Mouse (Mus musculus): ENCODE measurements around the gene Ephb4. TPM values are rescaled to one million over a fixed set of nuclear protein-coding genes. Genes with fewer than 3 reads are reported as not detected.

Gene Ephb4
- polyA plus RNA-seq, 1 experiment from 2014 or later = 27.7 TPM

GRCm38 (mm10) chr5:137376198-137376597 is 26.3 kb downstream of the Ephb4 start:
- WGBS = 46% methylated on average over 7 of the region's 7 CpGs
- no peak overlapping the region for H3K27ac ChIP-seq
- no peaks in the 10 kb centered on the region for H3K27me3 ChIP-seq
- H3K9me3 ChIP-seq = no peaks in the 10 kb centered on the region
- no peak overlapping the region for H3K9ac ChIP-seq
- peak; percentile 27; the same call in 1 of the 2 replicates for ATAC-seq (ENCODE audit: low FRiP score)
- no peak overlapping the region for H3K4me2 ChIP-seq
- H3K4me1 ChIP-seq = peaks cover 10% of the 10 kb centered on the region
- peaks cover 48% of the 10 kb centered on the region for H3K36me3 ChIP-seq (replicated peaks)
- no peak overlapping the region for H3K4me3 ChIP-seq (replicated peaks)

GRCm38 (mm10) chr5:137376722-137377121 is 26.8 kb downstream of the Ephb4 start:
- Histone ChIP-seq H3K36me3 (replicated peaks) (peaks cover 42% of the 10 kb centered on the region), H3K4me2 (no peak overlapping the region), H3K4me3 (replicated peaks) (no peak overlapping the region), H3K27ac (no peak overlapping the region), H3K27me3 (no peaks in the 10 kb centered on the region), H3K4me1 (peaks cover 10% of the 10 kb centered on the region), H3K9ac (no peak overlapping the region), H3K9me3 (no peaks in the 10 kb centered on the region)
- ATAC-seq (ENCODE audit: low FRiP score) = 0 out of 2 replicates have a peak, but pooled peaks have one; percentile 23
- 55% methylated on average over 9 of the region's 9 CpGs for WGBS

GRCm38 (mm10) chr5:137377176-137377575 is 27.3 kb downstream of the Ephb4 start:
- ATAC-seq (ENCODE audit: low FRiP score) = 0 out of 2 replicates have a peak, but pooled peaks have one; percentile 27
- Histone ChIP-seq H3K4me2 (no peak overlapping the region), H3K4me3 (replicated peaks) (no peak overlapping the region), H3K36me3 (replicated peaks) (peaks cover 38% of the 10 kb centered on the region), H3K27ac (no peak overlapping the region), H3K9ac (no peak overlapping the region), H3K27me3 (no peaks in the 10 kb centered on the region), H3K4me1 (peaks cover 10% of the 10 kb centered on the region), H3K9me3 (no peaks in the 10 kb centered on the region)
- 48% methylated on average over 11 of the region's 11 CpGs for WGBS

GRCm38 (mm10) chr5:137377603-137378002 is 27.7 kb downstream of the Ephb4 start:
- Histone ChIP-seq H3K27ac (no peak overlapping the region), H3K9me3 (no peaks in the 10 kb centered on the region), H3K4me1 (peaks cover 10% of the 10 kb centered on the region), H3K36me3 (replicated peaks) (peaks cover 34% of the 10 kb centered on the region), H3K4me2 (no peak overlapping the region), H3K4me3 (replicated peaks) (no peak overlapping the region), H3K27me3 (no peaks in the 10 kb centered on the region), H3K9ac (no peak overlapping the region)
- ATAC-seq (ENCODE audit: low FRiP score) = no peak
- WGBS = 40% methylated on average over 9 of the region's 15 CpGs

- H3K4me3 ChIP-seq (replicated peaks) = no peak overlapping the region
These were observed 31.2 kb downstream of the Ephb4 start for GRCm38 (mm10) chr5:137381152-137381551.

GRCm38 (mm10) chr5:137383441-137383840 is 33.5 kb downstream of the Ephb4 start:
- no peaks in the 10 kb centered on the region; the same call in 1 of the 2 replicates for H3K27me3 ChIP-seq
- H3K36me3 ChIP-seq (replicated peaks) = no peaks in the 10 kb centered on the region
- no peak overlapping the region for H3K4me2 ChIP-seq
- no peaks in the 10 kb centered on the region for H3K9me3 ChIP-seq
- no peak overlapping the region for H3K9ac ChIP-seq
- H3K4me1 ChIP-seq = no peaks in the 10 kb centered on the region
- H3K4me3 ChIP-seq (replicated peaks) = no peak overlapping the region
- no peak overlapping the region for H3K27ac ChIP-seq
- ATAC-seq (ENCODE audit: low FRiP score) = no peak
- WGBS = 89% methylated on average over 7 of the region's 7 CpGs

More at GRCm38 (mm10) chr5:137381152-137381551, 31.2 kb downstream of the Ephb4 start:
- WGBS = 60% methylated on average over 4 of the region's 4 CpGs
- no peak overlapping the region for H3K4me2 ChIP-seq
- peaks cover 10% of the 10 kb centered on the region for H3K4me1 ChIP-seq
- no peaks in the 10 kb centered on the region for H3K9me3 ChIP-seq
- ATAC-seq (ENCODE audit: low FRiP score) = no peak
- H3K27me3 ChIP-seq = no peaks in the 10 kb centered on the region; the same call in 1 of the 2 replicates
- H3K9ac ChIP-seq = no peak overlapping the region
- H3K27ac ChIP-seq = no peak overlapping the region
- H3K36me3 ChIP-seq (replicated peaks) = no peaks in the 10 kb centered on the region

- H3K9me3 ChIP-seq = no peaks in the 10 kb centered on the region
- H3K4me3 ChIP-seq (replicated peaks) = no peak overlapping the region
- H3K36me3 ChIP-seq (replicated peaks) = no peaks in the 10 kb centered on the region
- H3K9ac ChIP-seq = no peak overlapping the region
- no peaks in the 10 kb centered on the region; the same call in 1 of the 2 replicates for H3K27me3 ChIP-seq
- H3K4me2 ChIP-seq = no peak overlapping the region
- no peak overlapping the region for H3K27ac ChIP-seq
- ATAC-seq (ENCODE audit: low FRiP score) = no peak
- 86% methylated on average over 7 of the region's 7 CpGs for WGBS
- no peaks in the 10 kb centered on the region for H3K4me1 ChIP-seq
These were observed 36.8 kb downstream of the Ephb4 start for GRCm38 (mm10) chr5:137386712-137387111.

GRCm38 (mm10) chr5:137391641-137392040 is 41.7 kb downstream of the Ephb4 start:
- Histone ChIP-seq H3K27me3 (peaks cover 6% of the 10 kb centered on the region), H3K9me3 (no peaks in the 10 kb centered on the region), H3K4me3 (replicated peaks) (no peak overlapping the region), H3K4me1 (no peaks in the 10 kb centered on the region), H3K4me2 (no peak overlapping the region), H3K9ac (no peak overlapping the region), H3K36me3 (replicated peaks) (no peaks in the 10 kb centered on the region), H3K27ac (no peak overlapping the region)
- ATAC-seq (ENCODE audit: low FRiP score) = no peak
- 82% methylated on average over 8 of the region's 8 CpGs for WGBS

- H3K27ac ChIP-seq = no peak overlapping the region
- H3K9me3 ChIP-seq = no peaks in the 10 kb centered on the region
- H3K4me2 ChIP-seq = no peak overlapping the region
- H3K27me3 ChIP-seq = peaks cover 6% of the 10 kb centered on the region
- WGBS = 53% methylated on average over 7 of the region's 7 CpGs
- H3K4me3 ChIP-seq (replicated peaks) = no peak overlapping the region
- H3K36me3 ChIP-seq (replicated peaks) = no peaks in the 10 kb centered on the region
- no peak for ATAC-seq (ENCODE audit: low FRiP score)
- H3K4me1 ChIP-seq = no peaks in the 10 kb centered on the region
- H3K9ac ChIP-seq = no peak overlapping the region
These were observed 44.5 kb downstream of the Ephb4 start for GRCm38 (mm10) chr5:137394456-137394855.

GRCm38 (mm10) chr5:137404081-137404480 is 54.2 kb downstream of the Ephb4 start:
- no peak overlapping the region for H3K9ac ChIP-seq
- H3K27me3 ChIP-seq = no peaks in the 10 kb centered on the region
- no peak overlapping the region for H3K4me2 ChIP-seq
- no peak overlapping the region for H3K4me3 ChIP-seq (replicated peaks)
- no peaks in the 10 kb centered on the region for H3K36me3 ChIP-seq (replicated peaks)
- peaks cover 16% of the 10 kb centered on the region for H3K4me1 ChIP-seq
- no peak overlapping the region for H3K27ac ChIP-seq
- WGBS = 73% methylated on average over 2 of the region's 2 CpGs
- ATAC-seq (ENCODE audit: low FRiP score) = no peak
- no peaks in the 10 kb centered on the region for H3K9me3 ChIP-seq

- peaks cover 22% of the 10 kb centered on the region for H3K4me1 ChIP-seq
- H3K4me2 ChIP-seq = no peak overlapping the region
- H3K27ac ChIP-seq = no peak overlapping the region
- H3K36me3 ChIP-seq (replicated peaks) = no peaks in the 10 kb centered on the region
- no peak overlapping the region for H3K4me3 ChIP-seq (replicated peaks)
- no peaks in the 10 kb centered on the region for H3K27me3 ChIP-seq
- H3K9ac ChIP-seq = no peak overlapping the region
- H3K9me3 ChIP-seq = no peaks in the 10 kb centered on the region
- 59% methylated on average over 6 of the region's 6 CpGs for WGBS
- ATAC-seq (ENCODE audit: low FRiP score) = no peak
These were observed 59.5 kb downstream of the Ephb4 start for GRCm38 (mm10) chr5:137409451-137409850.

GRCm38 (mm10) chr5:137410066-137410465 is 60.2 kb downstream of the Ephb4 start:
- Histone ChIP-seq H3K4me3 (replicated peaks) (no peak overlapping the region), H3K9me3 (no peaks in the 10 kb centered on the region), H3K27ac (no peak overlapping the region), H3K9ac (no peak overlapping the region), H3K4me2 (no peak overlapping the region), H3K27me3 (no peaks in the 10 kb centered on the region), H3K36me3 (replicated peaks) (no peaks in the 10 kb centered on the region), H3K4me1 (peaks cover 22% of the 10 kb centered on the region)
- no peak for ATAC-seq (ENCODE audit: low FRiP score)
- 60% methylated on average over 3 of the region's 3 CpGs for WGBS

- Histone ChIP-seq H3K9me3 (no peaks in the 10 kb centered on the region), H3K27me3 (no peaks in the 10 kb centered on the region), H3K9ac (no peak overlapping the region), H3K4me3 (replicated peaks) (no peak overlapping the region), H3K4me1 (peaks cover 22% of the 10 kb centered on the region), H3K36me3 (replicated peaks) (no peaks in the 10 kb centered on the region), H3K27ac (no peak overlapping the region), H3K4me2 (no peak overlapping the region)
- 95% methylated on average over 3 of the region's 3 CpGs for WGBS
- no peak for ATAC-seq (ENCODE audit: low FRiP score)
These were observed 60.6 kb downstream of the Ephb4 start for GRCm38 (mm10) chr5:137410549-137410948.
